Mouse (Mus musculus) heart, adult 8-10 months (tissue): ENCODE results near the gene Teddm1a. TPM values are rescaled to one million over a fixed set of nuclear protein-coding genes. Genes with fewer than 3 reads are reported as not detected.
"Not testable (repeated sequence)": the region's sequence is repeated elsewhere in the genome, so short reads cannot be mapped to it uniquely, and the experiment has no call there.

Experiments
- DNase-seq: peaks from one replicate; pipeline ENCODE4 v3.0.0; 2022; ENCODE audit warnings: low spot score
- total RNA-seq, 4 experiments: library from RNA; stranded (reverse); gene quantifications; 2 replicates each; pipeline ENCODE4 v1.2.4; 2022

The Teddm1a gene
- not detected for total RNA-seq

DNA sequence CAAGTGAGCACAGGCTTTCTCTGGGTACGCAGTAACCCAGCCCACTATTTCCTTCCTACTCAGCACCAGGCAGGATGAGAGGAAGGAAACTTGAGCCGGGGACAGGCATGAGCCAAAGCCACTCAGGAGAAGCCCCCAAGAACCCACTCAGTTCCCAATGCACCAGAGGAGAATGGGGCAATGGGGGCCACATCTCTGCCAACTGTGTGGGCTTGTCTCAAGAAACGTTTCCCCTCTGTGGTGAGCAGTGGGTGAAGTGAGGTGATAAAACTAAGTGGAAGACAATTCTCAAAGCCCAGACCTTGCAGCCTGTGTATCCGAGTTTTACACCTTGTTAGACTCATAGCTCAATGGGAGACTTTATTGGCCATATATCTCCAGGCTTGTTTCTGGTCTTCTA lies at the start of gene Teddm1a:
Gene Teddm1a (plus strand): TSS at position 301 of the 400 bp plus-strand sequence.
- DNase-seq = no peak

DNA sequence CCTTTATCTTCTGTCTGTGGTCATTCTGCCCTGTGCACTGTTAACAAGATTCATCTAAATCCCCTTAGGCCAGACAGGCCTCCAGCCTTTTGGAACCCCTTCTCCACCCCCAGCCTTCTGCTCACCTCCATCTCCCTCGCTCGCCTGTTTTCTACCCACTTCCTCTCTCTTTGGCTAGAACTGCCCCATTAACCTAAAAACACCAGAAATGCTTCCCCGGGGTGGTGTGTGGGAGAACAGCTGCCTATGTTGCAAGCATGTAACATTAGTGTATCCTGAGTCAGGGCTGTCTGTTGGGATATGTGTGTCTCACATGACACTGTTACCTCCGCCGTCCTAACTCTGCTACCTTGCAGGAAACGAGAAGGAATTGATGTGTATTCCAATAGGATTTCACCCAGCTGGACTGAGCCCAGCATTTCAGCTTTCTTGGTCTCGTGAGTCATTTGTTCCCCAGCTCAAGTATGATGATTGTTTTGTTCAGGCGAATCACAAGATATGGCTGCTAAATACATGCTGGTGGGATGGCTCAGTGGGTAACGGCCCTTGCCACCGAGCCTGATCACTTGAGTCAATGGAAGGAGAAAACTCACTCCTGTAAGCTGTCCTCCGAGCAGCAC lies 49.3 kb upstream of the Teddm1a start:
- no peak for DNase-seq

DNA sequence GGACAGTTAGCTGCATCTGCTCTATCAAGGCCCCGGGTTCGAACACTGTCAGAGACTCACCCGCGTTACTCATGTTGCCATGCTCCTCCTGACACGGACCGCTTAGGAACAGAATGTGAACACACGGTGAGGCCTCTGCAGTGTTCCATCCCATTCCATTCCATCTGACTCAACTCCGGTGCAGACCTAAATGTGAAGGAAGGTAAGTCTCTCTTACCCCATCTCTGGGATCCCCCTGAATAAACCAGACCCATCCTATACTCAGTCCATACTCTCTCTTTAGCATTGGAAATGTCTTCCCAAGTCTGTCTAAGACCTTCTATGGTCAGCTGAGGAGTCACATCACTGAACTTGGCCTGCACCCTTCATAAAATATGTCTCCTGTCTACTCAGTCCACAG lies 47.5 kb upstream of the Teddm1a start, which contains the start of gene Rgsl1:
Gene Rgsl1 (minus strand): TSS at position 101 of the 400 bp plus-strand sequence.
- no peak for DNase-seq

DNA sequence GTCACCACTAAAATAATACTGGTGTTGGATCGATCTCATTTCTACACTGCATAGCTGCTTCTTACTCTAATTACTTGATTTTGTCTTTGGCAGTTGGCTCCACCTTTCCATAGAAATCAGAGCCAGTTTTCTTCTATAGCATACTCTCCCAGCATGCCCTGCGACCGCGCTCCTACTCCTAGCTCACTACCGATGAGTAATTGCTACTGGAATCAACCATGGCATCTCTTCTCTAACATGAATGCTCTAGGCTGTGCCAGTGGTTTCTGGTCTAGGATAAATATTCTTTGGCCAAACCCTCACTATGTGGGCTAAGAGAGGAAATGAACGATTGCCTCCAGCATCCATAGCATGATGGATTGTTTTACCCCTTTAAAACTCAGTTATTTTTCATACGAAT lies 45.1 kb upstream of the Teddm1a start:
- no peak for DNase-seq

DNA sequence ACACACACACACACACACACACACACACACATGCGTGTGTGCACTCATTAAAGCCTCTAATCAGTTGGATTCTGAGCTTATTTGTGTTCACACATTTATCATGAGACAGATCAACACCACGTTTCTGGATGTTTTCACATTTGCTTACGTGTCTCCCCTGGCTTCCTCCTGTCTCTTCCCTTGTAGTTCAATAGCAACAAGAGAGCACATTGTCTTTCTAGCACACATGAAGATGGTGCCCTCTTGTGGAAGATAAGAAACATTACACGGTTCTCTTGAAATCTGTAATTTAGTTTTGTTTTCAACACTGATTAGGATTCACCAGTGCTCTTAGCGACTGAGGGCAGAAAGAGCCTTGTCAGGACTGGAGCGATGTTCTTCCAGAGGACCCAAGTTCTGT lies 44.7 kb upstream of the Teddm1a start:
- no peak for DNase-seq

DNA sequence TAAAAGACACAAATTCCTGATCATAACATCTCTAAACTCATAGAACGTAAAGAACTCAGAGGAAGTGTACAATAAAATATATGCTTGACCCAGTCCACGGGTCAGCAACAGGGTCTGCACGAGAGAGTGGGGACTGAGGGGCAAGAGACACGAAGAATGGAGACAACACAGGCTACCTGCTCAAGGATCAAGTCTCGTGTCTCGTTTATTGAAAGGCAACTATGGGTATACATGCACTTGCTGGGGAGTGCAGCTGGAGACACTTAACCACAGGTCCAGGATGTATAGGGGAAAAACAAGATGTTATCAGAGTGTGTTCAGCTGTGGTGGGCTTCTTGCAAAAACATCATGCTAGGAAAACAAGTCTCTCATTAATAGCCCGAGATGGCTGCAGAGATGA lies 38.8 kb upstream of the Teddm1a start:
- DNase-seq = not testable (repeated sequence)

DNA sequence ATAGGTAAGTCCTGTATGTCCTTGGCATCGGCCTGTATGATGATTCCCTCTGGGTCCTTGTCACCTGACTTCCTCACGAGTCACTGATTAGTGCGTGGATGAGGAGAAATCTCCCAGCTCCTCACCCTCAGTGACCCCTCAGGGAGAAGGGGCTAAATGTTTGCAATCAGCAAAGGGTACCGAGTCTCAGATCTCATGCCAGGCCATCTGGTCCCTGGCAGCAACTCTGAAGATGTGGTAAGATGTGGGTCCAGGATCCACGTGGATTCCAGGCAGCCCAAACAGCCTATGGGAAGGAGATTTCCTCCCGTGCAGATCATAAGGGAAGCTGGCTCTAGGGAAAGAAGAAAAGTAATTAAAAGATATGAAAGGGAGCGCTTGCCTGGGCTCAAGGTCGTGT lies 35.6 kb upstream of the Teddm1a start:
- no peak for DNase-seq

DNA sequence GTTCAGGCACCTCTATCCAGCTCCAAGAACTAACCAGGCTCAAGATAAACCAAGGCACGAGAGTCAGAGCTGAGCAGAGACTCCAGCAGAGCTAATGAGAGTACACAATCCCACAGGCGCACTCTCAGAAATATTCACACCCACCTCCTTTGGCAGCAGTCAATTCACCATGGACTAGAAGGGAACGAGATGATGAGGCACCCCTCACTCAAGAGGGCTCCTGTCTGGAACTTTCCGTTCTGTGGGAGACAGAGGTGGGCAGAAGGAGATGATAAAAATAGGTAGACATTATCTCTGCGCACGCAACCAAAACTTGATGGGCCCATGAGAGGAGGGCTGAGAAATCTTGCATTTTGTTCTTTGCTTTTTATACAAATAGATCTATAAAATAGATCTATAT lies 17.5 kb upstream of the Teddm1a start, which contains the start of gene Teddm1b:
Gene Teddm1b (plus strand): TSS at position 301 of the 400 bp plus-strand sequence.
- DNase-seq = no peak

DNA sequence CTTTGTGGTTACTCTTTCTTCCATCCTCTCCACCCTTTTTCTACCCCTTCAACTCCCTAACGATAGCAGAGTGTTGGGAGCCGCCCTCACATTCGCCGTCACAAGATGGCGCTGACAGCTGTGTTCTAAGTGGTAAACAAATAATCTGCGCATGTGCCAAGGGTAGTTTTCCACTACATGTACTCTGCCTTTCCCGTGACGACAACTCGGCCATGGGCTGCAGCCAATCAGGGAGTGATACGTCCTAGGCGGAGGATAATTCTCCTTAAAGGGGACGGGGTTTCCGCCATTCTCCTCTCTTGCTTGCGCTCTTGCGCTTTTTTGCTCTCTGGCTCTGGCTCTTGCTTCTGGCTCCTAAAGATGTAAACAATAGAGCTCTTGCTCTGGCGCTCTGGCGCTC lies 11.2 kb upstream of the Teddm1a start:
- DNase-seq = not testable (repeated sequence)

DNA sequence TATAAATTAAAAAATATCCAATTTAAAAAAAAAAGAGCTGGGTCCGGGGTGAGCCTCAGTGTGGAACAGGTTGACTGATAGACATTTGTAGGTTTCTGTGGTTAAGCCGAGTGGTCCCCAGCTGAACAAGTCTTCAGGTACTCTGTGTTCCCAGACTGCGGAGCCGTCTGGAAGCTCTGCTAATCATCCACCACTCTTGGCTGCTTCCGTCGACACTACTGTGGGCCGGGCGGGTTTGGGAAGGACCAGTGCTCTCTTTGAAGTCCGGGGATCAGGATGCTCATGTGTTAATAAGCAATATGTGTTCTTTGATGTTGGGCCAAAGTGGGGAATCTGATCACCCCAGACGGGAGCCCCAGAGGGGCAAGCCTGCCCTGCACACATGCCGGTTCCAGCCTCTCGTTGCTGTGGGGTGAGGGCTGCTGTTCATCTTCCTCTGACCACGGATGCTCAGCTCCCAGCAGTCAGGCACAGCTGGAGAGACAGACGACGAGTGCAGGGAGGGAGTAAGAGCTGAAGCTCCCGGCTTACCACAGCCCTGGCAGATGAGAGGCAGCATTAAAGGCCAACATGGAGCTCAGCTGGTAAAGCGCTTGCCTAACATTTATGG lies 5.4 kb upstream of the Teddm1a start:
- DNase-seq = no peak

DNA sequence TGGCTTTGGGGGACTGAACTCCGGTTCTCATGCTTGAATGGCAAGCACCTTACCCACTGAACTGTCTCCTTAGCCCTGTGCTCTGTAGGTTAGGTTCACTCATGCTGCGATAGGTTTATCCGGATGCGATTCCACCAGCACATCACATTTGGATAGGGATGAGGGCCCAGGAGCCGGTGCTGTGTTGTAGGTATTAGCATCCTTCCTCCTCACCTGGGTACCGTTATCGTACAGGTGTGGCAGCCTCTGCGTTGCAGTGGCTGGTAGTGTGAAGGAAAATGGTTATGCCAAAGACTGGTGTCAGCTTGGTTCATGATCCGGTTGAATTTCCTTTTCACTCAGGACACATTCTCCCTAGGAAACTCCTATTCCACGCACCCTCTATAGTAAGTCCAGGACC lies 1.4 kb upstream of the Teddm1a start:
- DNase-seq = no peak

DNA sequence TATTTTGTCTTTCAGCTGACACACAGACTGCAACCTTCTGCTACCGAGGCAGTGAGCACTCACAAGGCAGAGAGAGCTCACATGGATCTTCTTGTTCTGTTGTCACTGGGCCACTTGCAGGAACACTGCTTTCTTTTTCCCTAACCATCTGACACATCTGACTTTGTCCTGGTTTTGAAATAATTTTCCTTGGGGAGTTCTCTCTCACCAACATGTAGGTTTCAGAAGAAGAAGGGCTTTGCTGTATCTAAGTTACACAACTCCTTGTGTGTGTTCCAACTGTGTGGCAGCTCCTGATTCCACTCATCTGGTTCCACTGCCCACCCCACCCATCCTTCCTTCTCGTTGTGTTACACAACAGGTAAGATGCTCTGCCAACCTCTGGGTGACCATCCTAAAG lies 2.2 kb downstream of the Teddm1a start:
- no peak for DNase-seq

DNA sequence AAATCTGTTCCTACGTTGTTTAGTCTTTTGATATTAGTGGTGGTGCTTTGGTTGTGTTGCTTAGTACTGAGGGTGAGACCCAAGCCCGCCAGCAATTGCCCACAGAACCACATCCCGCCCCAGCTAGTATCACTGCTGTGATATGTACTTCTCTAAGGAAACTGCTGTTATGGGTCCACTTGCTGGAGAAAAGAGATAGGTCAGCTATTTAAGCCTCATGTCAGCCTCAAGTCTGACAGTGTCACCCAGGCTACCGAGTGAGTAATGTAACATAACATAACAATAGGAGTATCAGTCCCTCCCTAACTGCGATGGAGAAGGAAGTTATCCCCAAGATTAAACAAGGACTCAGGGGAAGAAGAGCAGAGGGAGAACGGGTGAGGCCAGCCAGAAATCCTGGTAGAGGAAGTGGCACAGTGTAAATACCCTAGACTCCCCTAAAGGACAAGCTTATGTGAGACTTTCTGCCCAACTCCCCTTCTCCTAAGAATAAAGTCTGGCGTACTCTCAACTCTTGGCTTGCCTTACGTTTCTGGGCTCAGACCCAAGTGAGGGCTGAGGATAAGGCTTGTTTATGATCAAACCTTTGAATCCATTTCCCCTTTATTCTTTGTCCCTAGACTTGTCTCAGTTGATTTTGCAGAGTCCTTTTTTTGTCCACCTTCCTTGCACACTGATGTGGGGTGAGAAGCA lies 2.8 kb downstream of the Teddm1a start:
- no peak for DNase-seq

DNA sequence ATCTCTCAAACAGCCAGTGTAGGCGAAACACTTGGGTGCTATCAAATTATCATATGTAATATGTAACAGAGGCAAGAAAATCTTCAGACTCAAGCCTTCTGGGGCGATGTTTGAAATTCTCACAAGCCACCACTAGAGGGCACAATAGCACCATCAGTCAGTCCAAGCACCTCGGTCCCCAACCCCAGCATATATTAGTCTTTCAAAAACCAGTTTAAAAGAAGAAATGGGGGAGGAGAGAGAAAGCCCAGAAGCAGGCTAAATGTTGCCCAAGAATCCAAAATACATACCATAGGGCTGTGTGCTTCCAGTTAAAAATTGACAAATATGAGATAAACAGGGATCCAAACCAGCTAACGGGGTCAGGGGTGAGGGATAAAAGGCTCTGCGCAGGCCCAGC lies 3.4 kb downstream of the Teddm1a start:
- peak; percentile 85 for DNase-seq

DNA sequence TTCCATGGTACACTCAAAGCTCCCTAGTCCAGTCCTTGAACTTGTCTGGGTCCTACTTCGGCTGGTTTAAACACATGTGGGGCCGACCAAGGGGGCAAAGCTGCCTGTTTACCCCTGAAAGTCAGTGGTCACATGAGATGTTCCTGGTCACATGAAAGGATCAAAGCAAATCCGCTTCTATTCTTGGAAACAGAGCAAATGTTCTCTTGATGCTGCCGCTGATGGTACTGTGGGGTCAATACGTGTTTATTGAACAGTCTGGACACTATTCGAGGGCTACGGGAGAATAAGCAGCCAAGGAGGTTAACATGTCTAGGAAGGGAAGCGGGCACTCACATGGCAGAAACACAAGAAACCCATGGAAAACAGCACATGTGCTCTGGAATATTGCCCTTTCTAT lies 5.7 kb downstream of the Teddm1a start:
- DNase-seq = no peak

DNA sequence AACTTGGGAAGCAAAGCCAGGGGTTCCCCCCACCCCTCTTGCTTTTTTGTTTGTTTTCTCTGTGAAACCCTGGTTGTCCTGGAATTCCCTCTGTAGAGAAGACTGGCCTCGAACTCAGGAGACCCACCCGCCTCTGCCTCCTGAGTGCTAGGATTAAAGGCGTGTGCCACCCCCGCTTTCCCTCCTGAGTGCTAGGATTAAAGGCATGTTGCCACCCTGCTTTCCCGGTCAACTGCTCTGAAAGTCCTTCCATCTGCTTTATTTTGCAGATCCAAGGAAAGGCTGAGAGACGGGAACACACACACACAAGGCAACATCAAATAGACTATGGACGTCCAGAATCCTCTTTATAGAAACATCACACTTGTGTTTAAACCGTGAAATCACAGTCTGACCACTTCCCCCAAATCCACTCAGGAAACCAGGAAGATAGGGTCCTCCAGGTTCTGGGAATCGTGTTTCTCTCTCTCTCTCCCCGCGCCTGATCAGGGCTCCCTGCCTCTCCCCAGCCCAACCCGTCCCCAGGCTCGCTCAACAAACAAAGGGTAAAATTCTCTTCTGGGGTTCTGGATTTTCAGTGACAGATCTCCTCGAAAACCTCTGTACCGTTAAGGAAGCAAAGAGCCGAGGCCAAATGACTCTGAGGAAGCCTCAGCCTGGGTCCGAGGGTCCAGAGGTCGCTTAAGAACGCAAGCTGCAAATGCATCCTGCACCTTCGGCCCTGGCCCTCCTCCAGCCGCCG lies 7.6 kb downstream of the Teddm1a start:
- DNase-seq = no peak

DNA sequence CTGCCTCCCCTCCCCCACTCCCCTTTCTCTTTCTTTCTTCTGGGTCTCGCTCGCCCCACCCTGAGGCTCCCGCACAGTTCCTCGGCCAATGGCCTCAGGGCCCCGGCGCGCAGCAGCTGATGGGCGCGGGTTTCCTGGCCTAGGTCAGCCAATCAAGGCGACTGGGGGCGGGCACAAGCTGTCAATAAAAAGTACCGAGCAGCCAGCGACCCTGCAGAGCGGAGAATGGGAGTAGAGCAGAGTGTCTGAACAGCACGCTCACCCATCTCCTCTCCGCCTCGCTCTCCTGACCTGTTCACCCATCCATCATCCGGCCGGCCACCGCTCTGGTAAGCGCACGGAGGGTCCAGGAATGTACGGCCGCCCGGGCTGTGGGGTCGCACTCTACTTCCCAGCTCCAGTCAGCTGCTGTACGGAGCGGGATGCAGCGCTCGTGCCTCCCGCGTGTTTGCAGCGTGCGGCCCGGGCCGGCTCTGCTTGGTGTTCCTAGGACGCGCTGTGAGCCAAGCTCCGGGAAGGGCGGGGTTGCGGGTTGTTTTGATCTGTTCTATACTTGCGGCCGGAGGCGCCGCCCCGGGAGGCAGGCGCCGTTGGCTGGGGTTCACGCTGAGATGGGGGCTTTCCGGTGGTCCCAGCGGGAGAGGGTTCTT lies 8.3 kb downstream of the Teddm1a start, which contains the start of the genes Glul and Teddm2:
Gene Glul (plus strand): TSS at position 214 of the 650 bp plus-strand sequence.
Gene Teddm2 (minus strand): TSS at position 498 of the 650 bp plus-strand sequence.
- peak; percentile 96 for DNase-seq

DNA sequence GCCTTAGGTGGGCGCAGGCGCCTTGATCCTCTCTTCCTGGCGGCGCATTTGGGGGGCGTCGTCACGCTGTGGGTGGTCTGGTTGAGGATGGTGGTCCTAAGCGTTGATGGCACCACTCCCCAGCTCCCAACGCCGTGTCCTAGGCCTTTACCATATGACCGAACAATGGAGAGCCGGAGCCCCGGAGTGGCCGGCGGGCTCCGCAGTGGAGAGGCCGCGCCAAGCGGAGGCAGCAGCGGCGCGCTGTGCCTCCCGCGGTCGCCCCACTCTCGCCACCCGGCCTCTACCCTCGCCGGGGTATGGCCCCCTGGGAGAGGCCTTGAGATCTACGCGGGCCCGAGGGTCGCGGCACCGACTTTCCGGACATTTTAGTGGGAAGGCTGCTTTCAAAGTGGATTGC lies 8.8 kb downstream of the Teddm1a start:
- DNase-seq = no peak

DNA sequence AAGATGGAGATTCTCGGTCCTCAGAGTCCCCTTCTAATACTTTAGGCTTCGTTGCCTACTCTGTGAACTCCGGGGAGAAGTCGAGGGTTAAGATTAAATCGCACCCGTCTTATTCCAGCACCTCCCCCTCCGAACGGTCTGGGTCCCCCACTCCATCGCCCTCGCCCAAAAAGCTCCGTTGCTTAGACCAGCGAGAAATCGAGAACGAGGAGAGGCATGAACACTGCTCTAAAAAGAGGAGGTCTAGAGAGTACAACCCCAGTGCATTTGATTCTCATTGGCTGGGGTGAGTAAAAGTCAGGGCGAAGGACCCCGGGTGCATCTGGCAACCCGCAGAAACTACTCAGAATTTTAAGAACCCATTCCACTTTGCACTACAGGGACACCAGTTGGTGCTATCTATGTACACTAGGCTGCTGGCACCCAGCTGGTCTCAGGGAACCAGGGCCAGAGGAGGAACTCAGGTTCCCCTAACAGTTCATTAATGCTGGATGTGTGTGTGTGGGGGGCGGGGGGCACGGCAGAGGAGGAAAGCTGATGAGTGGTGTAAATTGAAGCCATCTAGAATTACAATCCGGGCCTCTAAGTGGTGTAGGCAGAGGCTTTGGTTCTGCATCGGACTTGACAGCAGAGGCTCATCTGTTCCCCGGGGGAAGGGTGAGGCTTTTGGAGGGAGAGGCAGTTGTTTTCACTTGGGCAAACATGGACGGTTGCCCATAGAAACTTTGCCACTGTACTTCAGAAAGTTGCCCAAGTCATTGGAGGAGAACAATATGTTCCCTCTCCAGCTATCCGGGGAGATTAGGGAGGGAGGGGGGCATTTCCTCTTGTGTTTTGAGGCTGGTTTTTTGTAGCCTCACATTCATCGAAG lies 9.6 kb downstream of the Teddm1a start:
- DNase-seq = peak; percentile 77

DNA sequence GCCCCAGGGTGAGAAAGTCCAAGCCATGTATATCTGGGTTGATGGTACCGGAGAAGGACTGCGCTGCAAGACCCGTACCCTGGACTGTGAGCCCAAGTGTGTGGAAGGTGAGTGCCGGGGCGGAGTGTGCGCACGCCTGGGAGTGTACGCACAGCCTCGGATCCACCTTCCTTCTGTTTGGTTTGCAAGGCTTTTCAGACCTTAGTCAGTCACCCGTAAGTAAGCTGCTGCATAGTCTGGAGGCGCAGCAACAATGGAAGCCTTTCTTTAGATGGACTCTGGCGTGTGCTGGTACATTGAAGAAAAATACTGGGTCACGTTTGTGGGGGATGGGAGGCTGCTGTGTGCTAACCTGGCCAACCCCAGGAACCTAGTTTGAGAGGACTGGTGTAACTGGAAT lies 11.5 kb downstream of the Teddm1a start:
- DNase-seq = no peak

DNA sequence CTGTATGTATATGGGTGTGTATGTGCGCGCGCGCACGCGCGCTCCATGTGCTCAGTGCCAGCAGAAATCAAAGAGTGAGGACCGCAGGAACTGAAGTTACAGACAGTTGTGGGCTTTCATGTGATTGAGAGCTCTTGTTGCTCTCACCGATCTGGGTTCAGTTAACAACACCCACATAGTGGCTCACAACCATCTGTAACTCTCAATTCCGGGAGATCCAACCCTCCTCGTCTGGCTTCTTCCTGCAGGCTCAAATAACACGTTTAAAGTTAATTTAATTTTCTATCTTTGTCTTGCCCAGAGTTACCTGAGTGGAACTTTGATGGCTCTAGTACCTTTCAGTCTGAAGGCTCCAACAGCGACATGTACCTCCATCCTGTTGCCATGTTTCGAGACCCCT lies 12.7 kb downstream of the Teddm1a start:
- DNase-seq = no peak
